Mouse (Mus musculus): ENCODE results near the gene Slc6a6.

The Slc6a6 gene

DNA sequence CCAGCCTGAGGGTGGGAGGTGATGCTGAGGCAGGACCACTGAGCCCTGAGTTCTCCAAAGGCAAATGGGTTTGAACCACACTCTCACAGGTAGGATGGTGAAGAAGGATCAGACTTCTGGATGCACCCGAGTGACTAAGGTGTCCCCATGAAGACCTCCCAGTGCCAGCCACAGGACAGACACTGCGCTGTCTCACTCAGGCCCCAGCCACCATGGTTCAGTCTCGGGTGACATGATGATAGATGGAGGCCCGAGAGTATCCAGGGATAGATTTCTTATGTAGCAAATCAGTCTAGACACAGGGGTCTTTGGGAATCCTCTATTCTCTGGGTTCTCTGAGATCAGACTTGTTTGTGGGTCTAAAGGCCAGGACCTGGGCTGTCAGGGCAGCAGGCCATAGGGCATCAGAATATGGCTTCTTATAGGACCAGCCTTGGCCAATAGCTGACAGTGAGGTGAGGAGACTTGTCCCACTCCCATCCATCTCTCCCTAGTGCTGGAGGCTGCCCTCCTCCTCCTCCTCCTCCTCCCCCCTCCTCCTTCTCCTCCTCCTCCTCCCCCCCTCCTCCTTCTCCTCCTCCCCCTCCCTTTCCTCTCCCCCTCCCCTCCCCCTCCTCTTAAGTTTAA, 36.8 kb downstream of the Slc6a6 start:
- no peak for DNase-seq (ENCODE audit: low read depth)

DNA sequence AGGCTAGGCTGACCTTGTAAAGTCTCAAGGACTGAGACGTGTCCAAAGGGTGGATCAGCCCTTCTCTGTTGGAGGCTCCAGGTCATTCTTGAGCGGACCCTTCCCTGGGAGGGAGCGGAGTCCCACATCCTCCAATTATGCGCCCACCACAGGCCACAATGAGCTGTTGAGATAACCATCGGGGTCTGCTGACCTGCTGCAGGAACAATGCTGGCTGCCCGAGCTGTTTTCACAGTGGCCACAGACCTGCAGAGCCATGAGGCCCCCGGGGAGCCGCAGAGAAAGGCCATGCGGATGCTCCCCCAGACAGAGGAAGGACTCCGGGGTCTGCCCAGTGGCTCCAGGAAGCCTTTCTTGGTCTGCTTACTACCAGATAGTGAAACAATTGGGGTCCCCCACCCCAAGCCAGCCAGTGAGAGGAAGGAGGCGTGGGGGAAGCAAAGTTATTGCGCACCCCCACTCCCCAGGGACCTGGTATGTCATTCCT, 37.4 kb downstream of the Slc6a6 start:
- no peak for DNase-seq (ENCODE audit: low read depth)

GRCm38 (mm10) chr6:91727361-91727760, 43.5 kb downstream of the Slc6a6 start:
- no peak for DNase-seq (ENCODE audit: low read depth)

DNA sequence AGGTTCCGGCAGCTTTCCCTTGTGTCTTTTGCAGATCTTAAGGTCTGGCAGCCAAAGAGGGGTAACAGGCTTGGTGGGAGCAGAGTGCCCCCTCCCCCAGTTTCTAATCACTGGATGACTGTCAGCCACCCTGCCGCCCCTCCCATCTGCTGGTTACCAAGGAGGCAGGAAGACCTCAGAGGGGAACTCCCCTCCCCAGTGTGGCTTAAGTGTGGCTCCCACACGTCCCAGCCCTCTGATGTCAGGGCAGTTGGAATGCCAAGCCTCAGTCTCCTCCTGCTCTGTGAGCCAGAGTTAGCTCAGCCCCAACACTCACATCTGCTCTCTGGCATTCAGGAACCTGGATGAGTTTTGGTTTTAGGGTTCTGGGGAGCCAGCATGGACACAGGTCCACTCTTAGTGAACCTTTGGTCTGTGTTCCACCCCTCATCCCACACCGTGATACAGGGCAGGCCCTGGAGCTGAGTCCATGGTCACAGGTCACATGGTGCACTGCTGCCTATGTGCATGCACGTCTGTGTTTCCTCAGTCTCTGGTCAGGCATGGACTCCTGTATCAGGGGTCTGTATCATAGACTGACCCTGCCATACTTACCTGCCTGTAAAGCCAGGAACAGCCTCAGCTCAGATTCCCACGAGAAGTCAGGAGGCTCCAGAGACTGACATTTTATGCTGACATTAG, 45.2 kb downstream of the Slc6a6 start:
- DNase-seq (ENCODE audit: low read depth), result no peak

- no peak for DNase-seq (ENCODE audit: low read depth)
Observed at GRCm38 (mm10) chr6:91729677-91730127, 45.8 kb downstream of the Slc6a6 start.

- no peak for DNase-seq (ENCODE audit: low read depth)
Observed at GRCm38 (mm10) chr6:91732138-91732537, 48.3 kb downstream of the Slc6a6 start.

DNA sequence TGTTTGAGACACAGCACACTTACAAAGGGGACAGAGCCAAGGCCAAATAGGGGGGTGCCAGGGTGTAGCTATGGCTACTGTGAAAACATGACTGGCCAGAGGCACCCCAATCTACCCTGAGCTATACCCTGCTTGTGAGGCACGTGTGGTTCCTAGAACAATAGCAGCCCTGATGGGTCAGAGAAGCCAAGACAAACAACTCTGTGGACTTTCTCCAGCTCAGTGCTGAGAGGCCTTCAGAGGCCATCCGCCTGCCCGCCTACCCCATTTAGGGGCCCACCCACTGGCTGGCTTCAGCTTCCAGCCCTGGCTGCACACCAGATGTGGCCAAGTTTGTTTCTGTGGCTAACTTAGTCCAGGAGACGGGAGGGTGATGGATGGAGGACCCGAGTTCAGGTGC, 52.6 kb downstream of the Slc6a6 start:
- DNase-seq (ENCODE audit: low read depth), result no peak

DNA sequence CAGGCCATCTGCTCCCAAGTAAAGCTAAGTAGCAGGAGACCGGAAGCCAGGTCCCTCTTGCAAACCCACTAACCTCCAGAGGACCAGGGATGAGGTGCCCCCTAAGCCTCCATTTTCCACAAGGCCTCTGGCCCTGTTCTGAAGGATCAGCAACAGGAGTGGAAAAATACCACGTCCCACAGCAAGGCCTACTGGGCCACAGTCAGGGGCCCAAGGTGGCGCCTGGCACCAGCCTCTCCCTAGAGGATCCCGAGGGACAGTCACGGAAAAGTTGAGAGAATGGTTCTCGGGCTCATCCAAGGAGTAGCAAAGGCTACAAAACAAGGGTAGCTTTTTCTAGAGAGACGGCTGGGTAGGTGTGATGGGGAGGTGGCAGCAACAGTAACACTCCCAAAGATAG, 53.6 kb downstream of the Slc6a6 start:
- no peak for DNase-seq (ENCODE audit: low read depth)

DNA sequence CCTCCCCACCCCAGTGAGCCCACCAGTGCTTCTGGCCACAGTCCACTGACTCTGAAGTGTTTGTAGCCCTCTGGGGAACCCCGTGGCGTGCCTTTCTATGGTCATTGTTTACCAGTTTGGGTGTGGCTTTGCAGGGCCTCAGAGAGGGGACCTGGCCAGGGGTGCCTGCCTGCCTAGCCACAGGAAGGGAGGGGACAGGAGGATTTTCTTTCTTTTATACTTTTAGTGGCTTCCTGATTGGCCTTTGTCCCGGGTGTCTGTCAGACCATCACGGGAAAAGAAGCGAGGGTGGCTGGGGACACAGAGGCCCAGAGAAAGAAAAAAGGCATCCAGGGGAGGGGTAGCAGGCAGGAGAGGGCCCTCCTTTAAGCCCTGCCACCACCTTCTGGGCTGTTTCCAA, 54.2 kb downstream of the Slc6a6 start:
- no peak for DNase-seq (ENCODE audit: low read depth)

- DNase-seq (ENCODE audit: low read depth), result peak; percentile 6
Observed at GRCm38 (mm10) chr6:91741046-91741445, 57.2 kb downstream of the Slc6a6 start.

DNA sequence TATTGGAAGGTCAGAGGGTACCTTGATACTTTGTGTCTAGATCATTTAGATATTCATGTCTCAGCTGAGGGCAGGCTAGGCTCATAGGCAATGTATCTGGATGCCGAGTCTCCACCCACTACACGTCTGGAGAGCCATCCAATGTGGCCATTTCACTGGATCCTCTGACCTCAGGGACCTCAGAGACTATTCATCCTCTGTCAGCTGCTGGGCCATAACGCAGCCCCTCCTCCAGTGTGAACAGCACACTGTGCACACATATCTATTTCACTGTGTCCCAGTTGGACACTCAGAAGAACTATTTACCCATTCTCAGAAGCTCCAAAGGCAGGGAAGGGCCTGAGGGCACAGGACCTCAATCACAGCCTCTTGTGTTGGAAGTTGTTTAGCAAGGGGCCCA, 58.6 kb downstream of the Slc6a6 start:
- DNase-seq (ENCODE audit: low read depth), result no peak

DNA sequence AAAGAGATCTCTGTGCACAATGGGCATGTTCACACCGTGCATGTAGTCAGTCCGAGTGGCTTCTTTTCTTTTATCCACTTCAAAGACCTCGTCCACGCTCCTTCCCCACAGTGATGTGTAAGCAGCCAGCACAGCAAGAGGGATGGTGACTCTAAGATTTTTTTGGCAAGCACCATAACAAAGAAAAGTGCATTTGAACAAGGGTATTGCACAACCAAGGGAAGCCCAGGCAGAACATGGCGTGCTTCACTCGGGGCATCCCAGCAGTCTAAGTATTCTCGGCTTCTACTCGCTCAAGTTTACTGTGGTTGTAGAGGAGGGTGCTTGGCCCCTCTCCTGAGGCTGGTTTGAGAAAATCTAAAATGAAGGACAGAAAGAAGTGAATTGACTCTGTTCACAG, 59.1 kb downstream of the Slc6a6 start:
- DNase-seq (ENCODE audit: low read depth), result no peak

GRCm38 (mm10) chr6:91743886-91744285, 60.0 kb downstream of the Slc6a6 start:
- DNase-seq (ENCODE audit: low read depth), result no peak

GRCm38 (mm10) chr6:91745246-91745645, 61.4 kb downstream of the Slc6a6 start:
- DNase-seq (ENCODE audit: low read depth), result no peak

- DNase-seq (ENCODE audit: low read depth), result no peak
Observed at GRCm38 (mm10) chr6:91745947-91746582, 62.2 kb downstream of the Slc6a6 start.

DNA sequence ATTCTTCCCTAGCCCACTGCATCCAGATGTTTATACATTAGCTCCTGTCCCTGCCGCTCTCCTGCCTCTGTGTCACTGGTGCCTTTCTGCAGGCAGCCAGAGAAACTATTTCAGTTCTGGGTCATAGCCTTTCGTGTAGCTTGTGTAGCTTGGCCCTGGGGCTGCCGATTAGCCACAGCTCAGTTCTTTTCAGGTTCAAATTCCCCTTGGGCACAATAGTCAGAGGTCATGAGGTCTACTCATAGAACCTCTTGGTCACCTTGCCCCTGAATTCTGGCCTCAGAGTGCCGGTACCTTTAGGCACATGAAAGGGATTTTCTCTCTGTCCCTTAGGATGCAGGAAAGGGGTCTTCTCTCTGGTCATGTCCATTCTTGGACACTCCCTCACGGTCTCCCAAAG, 62.9 kb downstream of the Slc6a6 start:
- no peak for DNase-seq (ENCODE audit: low read depth)

DNA sequence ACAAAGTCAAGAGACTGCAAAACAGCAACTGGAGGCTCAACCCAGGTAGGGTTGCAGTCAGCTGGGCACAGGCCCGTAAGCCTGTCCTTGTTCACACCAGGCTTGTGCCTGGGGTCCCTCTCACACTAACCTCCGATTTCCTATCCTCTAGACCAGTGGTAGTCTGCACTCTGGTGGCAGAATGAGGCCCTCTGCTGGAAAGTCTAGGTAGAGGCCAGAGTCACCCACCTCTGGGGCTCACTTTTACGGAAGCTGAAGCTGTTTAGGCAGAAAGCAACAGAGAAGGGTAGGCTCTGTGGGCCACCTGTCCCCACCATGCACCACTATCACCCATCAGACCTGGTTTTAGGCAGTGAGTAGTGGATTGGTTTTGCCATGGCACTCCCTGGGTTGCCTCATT, 67.1 kb downstream of the Slc6a6 start:
- DNase-seq (ENCODE audit: low read depth), result no peak

DNA sequence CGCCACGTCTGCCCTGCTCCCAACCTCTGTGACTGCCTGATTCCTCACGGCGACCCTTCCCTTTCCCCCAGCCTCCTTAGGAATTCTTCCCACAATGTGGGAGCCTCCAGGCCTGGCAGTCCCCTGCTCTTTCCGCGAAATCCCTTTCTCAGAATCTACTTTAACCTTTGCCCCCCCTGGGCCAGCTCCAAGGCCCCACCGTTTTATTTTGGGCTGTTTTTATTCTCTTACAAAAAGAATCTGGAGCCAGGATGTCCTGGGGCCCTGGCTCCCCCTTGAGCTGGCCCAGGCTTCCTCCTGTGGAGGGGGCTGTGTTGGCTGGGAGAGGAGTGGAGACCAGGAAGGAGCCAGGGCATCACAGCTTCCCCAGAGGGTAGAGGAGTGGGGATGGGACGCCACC, 69.0 kb downstream of the Slc6a6 start:
- no peak for DNase-seq (ENCODE audit: low read depth)

DNA sequence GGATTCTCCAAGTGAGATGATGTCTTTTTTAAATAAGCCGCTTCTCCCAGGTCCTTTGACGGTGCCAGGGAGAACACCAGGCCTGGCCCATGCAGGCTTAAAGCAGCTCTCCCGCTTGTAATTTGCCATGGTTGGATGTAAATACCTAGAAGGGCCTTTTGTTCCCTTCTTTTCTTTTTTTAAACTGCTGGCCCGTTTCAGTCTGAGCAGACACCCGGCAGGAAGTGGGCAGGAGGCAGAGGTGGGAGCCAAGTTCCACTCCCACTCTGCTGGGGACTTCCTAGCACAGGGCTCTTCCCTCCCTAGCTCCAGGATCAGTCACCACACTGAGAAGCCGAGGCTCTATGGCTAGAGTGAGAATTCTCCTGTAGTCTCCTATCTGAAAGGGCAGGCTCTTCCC, 70.2 kb downstream of the Slc6a6 start:
- DNase-seq (ENCODE audit: low read depth), result no peak

- no peak for DNase-seq (ENCODE audit: low read depth)
Observed at GRCm38 (mm10) chr6:91754845-91755244, 71.0 kb downstream of the Slc6a6 start.

- DNase-seq (ENCODE audit: low read depth), result no peak
Observed at GRCm38 (mm10) chr6:91762051-91762742, 78.3 kb downstream of the Slc6a6 start.

DNA sequence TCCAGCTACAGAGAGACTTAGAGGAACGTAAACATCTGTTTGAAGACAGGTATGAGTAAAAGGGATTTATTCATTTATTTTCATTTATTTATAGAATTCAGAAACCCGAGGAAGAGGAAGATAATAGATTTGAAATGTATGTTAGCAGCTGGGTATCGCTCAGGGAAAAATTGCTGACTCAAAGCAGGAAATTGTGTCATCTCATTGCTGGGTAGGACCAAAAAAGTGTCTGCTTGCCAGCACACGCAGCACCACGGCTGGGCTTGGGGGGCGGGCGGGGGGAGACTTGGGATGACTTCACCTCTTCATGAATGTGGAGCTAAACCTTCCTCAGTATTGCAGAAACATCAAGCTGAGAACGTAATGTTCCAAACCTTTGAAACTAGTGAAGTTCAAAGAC, 83.7 kb downstream of the Slc6a6 start:
- DNase-seq (ENCODE audit: low read depth), result no peak

DNA sequence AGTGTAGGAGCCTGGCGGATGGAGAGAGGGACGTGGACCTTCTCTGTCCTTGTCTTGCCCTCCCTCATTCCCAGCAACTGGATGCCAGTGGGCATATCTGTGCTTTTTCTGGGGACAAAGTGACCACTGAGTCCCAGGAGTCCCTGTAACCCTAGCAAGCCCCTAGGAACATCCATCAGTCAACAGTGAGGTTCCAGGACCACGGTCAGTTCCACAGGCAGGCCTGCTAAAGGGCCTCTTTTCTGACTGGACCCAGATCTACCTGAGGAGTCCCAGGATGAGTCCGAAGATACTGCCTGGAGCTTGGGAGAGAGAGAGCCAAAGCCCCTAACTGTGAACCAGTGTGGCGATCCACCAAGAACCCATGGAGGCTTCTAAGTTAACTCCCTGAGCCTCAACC, 90.1 kb downstream of the Slc6a6 start:
- peak; percentile 4 for DNase-seq (ENCODE audit: low read depth)
